Mouse (Mus musculus) left cerebral cortex, postnatal 10 days (tissue): ENCODE measurements around the gene Gm3005. TPM values are rescaled to one million over a fixed set of nuclear protein-coding genes. Genes with fewer than 3 reads are reported as not detected.
"Not testable (repeated sequence)": the region's sequence is repeated elsewhere in the genome, so short reads cannot be mapped to it uniquely, and the experiment has no call there.

Experiments
- DNase-seq, 2 experiments: peaks; one replicate each; pipeline ENCODE4 v3.0.0; 2021 to 2022; ENCODE audit warnings: low spot score in 2 of 2, mixed read lengths in 1 of 2; ENCODE audit errors: extremely low spot score in 1 of 2
- intact Hi-C: fragments of 180-260 bp; cut with DNase I; formaldehyde crosslinking; loops from one replicate; pipeline ENCODE4 v1.15.1; 2025
- total RNA-seq, 2 experiments: library from RNA; stranded (reverse); gene quantifications; 2 replicates each; pipeline ENCODE4 v1.2.3; 2021

The Gm3005 gene
- total RNA-seq = 1 to 10 TPM in 1 of 2 experiments, under 1 TPM in 1; 0.94 to 2.1 TPM

DNA sequence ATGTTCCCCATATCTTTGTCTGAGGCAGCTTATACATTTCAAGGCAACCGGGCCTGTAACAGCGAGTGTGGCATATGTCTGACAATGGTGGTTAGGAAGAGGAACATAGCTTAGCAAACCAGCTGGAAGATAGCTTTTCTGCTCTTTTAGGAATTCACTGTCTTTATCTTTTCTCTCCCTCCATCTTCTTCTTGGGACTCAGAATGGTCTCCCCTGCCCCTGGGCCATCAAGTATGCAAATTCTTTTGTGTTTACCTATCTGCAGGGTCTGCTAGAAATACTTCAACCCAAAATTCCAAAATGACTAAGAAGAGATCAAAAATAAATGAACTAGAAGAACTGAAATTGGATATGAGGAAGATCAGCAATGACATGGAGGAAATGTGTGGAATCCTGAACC lies at the start of gene Gm3005:
Gene Gm3005, plus strand, starts transcription at position 301 of the 400 bp plus-strand sequence.
- DNase-seq = not testable (repeated sequence)

DNA sequence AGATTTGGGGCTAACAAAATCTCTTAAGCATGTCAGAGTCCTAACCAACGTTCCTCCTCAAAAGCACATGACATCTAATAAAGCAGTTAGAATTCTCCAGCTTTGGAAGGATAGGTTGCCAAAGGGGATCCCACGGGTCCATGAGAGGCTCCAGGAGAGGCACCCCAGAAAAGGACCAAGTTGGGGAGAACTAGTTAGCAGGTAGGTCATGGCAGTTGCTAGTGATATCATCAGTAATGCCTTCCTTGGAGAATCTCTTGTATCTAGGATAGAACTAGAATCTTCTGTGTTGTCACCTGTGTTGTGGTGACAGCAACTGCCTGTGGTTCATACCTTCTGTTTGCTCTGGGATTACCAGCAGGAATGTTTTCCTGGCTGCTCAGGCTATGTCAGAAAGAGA lies 33.1 kb upstream of the Gm3005 start, which contains the start of gene Gm10413:
Gene Gm10413, plus strand, starts transcription at position 301 of the 400 bp plus-strand sequence.
- intact Hi-C loops, DNase-seq: not testable (repeated sequence)

More for the DNA sequence above, at the start of gene Gm3005:
- intact Hi-C loops = not testable (repeated sequence)

DNA sequence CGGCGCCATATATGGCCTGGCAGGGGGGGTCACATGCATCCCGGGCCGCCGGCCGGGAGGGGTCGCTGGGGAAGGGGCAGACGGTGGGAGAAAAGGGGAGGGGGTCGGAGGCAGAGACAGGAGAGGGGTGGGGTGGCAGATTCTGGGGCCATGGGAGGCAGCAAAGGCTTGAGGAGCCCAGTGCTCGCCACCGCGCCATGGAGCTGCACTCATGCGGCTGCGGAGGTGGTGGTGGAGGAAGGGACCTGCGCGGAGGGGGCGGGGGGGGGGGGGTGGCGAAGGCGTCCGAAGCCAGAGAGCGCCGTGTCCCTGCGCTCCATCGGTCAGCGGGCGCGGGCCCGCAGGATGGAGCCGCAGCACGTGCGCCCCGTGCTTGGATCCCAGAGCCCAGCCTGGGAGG lies 15.6 kb upstream of the Gm3005 start, which contains the start of gene Gm10409:
Gene Gm10409, plus strand, starts transcription at position 301 of the 400 bp plus-strand sequence.
- DNase-seq, intact Hi-C loops: not testable (repeated sequence)

DNA sequence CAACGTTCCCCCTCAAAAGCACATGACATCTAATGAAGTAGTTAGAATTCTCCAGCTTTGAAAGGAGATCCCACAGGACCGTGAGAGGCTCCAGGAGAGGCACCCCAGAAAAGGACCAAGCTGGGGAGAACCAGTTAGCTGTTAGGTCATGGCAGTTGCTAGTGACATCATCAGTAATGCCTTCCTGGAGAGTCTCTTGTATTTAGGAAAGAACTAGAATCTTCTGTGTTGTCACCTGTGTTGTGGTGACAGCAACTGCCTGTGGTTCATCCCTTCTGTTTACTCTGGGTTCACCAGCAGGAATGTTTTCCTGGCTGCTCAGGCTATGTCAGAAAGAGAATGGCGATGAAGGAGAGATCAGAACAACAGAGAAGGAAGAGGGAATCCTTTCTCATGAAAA lies 21.2 kb downstream of the Gm3005 start, which contains the start of gene Gm10408:
Gene Gm10408, plus strand, starts transcription at position 301 of the 400 bp plus-strand sequence.
- not testable (repeated sequence) for DNase-seq

DNA sequence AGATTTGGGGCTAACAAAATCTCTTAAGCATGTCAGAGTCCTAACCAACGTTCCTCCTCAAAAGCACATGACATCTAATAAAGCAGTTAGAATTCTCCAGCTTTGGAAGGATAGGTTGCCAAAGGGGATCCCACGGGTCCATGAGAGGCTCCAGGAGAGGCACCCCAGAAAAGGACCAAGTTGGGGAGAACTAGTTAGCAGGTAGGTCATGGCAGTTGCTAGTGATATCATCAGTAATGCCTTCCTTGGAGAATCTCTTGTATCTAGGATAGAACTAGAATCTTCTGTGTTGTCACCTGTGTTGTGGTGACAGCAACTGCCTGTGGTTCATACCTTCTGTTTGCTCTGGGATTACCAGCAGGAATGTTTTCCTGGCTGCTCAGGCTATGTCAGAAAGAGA lies 206.3 kb downstream of the Gm3005 start, which contains the start of gene Gm3012:
Gene Gm3012, plus strand, starts transcription at position 301 of the 400 bp plus-strand sequence.
- DNase-seq, intact Hi-C loops: not testable (repeated sequence)

More for the DNA sequence above, 21.2 kb downstream of the Gm3005 start, which contains the start of gene Gm10408:
- intact Hi-C loops = not testable (repeated sequence)

Other genes starting within 250 kb of the Gm3005 start
- gene Gm5795, start 239.8 kb upstream of the Gm3005 start, total RNA-seq = under 1 TPM; 0.51 to 0.62 TPM
- gene D830030K20Rik, start 219.6 kb upstream of the Gm3005 start, total RNA-seq = 1 to 10 TPM; 6.3 to 6.5 TPM
- gene Gm2956, start 95.5 kb upstream of the Gm3005 start, total RNA-seq = under 1 TPM; 0.77 to 0.86 TPM
- not detected for gene Gm10413, start 33.0 kb upstream of the Gm3005 start, total RNA-seq
- gene Gm10409, start 15.5 kb upstream of the Gm3005 start, total RNA-seq = 1 to 10 TPM; 8.4 to 8.5 TPM
- under 1 TPM in 1 of 2 experiments, not detected in 1; 0.43 TPM for gene Gm10408, start 21.3 kb downstream of the Gm3005 start, total RNA-seq
- not detected for gene Gm3012, start 206.4 kb downstream of the Gm3005 start, total RNA-seq
- 1 to 10 TPM; 8.4 to 8.5 TPM for gene Gm3020, start 223.9 kb downstream of the Gm3005 start, total RNA-seq